In genomic region chr15:102722500-102722931, GRCm38 (mm10) we compare ENCODE assay signal across 8 mouse cellular contexts. TPM values are rescaled to one million over a fixed set of nuclear protein-coding genes. Genes with fewer than 3 reads are reported as not detected.
DNase-seq lines count a peak whose midpoint lies in the region; ATAC-seq lines count a peak whose summit lies in the region.

No protein-coding gene starts in this region.

- H3K27ac ChIP-seq in heart, embryonic 10.5 days: peak overlapping the region; percentile 86
- peak overlapping the region; percentile 76 for H3K27ac ChIP-seq in embryonic facial prominence, embryonic 10.5 days (replicated peaks)
- 0 out of 2 replicates have a peak overlapping the region, but pooled peaks have one; percentile 40 for H3K27ac ChIP-seq in intestine, embryonic 15.5 days

- ATAC-seq in intestine, embryonic 15.5 days: peak; percentile 54
- ATAC-seq in megakaryocyte-erythroid progenitor cell, adult 5-6 weeks (replicated peaks; ENCODE audit: low FRiP score, low TSS enrichment, poor library complexity, severe bottlenecking): peak; percentile 7

- 41% methylated on average over 4 of the region's 4 CpGs for WGBS in heart, embryonic 10.5 days
- 51% methylated on average over 4 of the region's 4 CpGs for WGBS in embryonic facial prominence, embryonic 10.5 days
- 52% methylated on average over 4 of the region's 4 CpGs for WGBS in intestine, embryonic 15.5 days

- peak overlapping the region; percentile 72 for H3K4me2 ChIP-seq in intestine, embryonic 15.5 days (replicated peaks)

- peak overlapping the region; percentile 81 for H3K4me3 ChIP-seq in heart, embryonic 10.5 days
- H3K4me3 ChIP-seq in embryonic facial prominence, embryonic 10.5 days: peak overlapping the region; percentile 77
- peak overlapping the region; percentile 72 for H3K4me3 ChIP-seq in intestine, embryonic 15.5 days (replicated peaks)

- H3K9me3 ChIP-seq in heart, embryonic 10.5 days: no peaks in the 10 kb centered on the region
- no peaks in the 10 kb centered on the region for H3K9me3 ChIP-seq in embryonic facial prominence, embryonic 10.5 days
- H3K9me3 ChIP-seq in intestine, embryonic 15.5 days: no peaks in the 10 kb centered on the region

- no peaks in the 10 kb centered on the region for H3K27me3 ChIP-seq in heart, embryonic 10.5 days (ENCODE audit: insufficient read depth, poor library complexity, severe bottlenecking)
- H3K27me3 ChIP-seq in embryonic facial prominence, embryonic 10.5 days (replicated peaks; ENCODE audit: low read depth, poor library complexity, severe bottlenecking): no peaks in the 10 kb centered on the region
- H3K27me3 ChIP-seq in intestine, embryonic 15.5 days (replicated peaks): no peaks in the 10 kb centered on the region

- H3K4me1 ChIP-seq in heart, embryonic 10.5 days: peaks cover 15% of the 10 kb centered on the region
- peaks cover 24% of the 10 kb centered on the region for H3K4me1 ChIP-seq in embryonic facial prominence, embryonic 10.5 days
- H3K4me1 ChIP-seq in intestine, embryonic 15.5 days (replicated peaks): 0 out of 2 replicates have a peak, but pooled peaks cover 8% of the 10 kb centered on the region

- intact Hi-C loops in heart, postnatal 25 days (cut with DNase I): no loop called here
- intact Hi-C loops in gastrocnemius, postnatal 36 days (cut with DNase I): no loop called here

- peaks cover 15% of the 10 kb centered on the region for H3K36me3 ChIP-seq in heart, embryonic 10.5 days
- peaks cover 18% of the 10 kb centered on the region for H3K36me3 ChIP-seq in embryonic facial prominence, embryonic 10.5 days (replicated peaks)
- no peaks in the 10 kb centered on the region for H3K36me3 ChIP-seq in intestine, embryonic 15.5 days

- no peak overlapping the region for H3K9ac ChIP-seq in intestine, embryonic 15.5 days

- DNase-seq in heart, embryonic 10.5 days (ENCODE audit: low spot score): no peak
- no peak for DNase-seq in heart, postnatal 25 days (ENCODE audit: low spot score)
- DNase-seq in embryonic facial prominence, embryonic 10.5 days (ENCODE audit: low spot score): no peak
- no peak for DNase-seq in gastrocnemius, postnatal 36 days
- no peak for DNase-seq in ovary, postnatal 36 days (ENCODE audit: low spot score)
- DNase-seq in urinary bladder, postnatal 36 days (ENCODE audit: low spot score in 2 of 2): no peak

RNA-seq across cellular contexts. Expression of gene Calcoco1, which starts 0.5 kb away (rescaled TPM):
- polyA plus RNA-seq in heart, embryonic 10.5 days (2016; fragmentation: Nextera tagmentation; extraction: Ambion mirVana): 34.2 and 39.2 TPM in 2 replicates
- total RNA-seq in heart, postnatal 25 days (2021): 100 to 1,000 TPM in 1 of 2 experiments, 10 to 100 TPM in 1; 93.5 to 106 TPM
- 33.9 and 36.4 TPM in 2 replicates for polyA plus RNA-seq in embryonic facial prominence, embryonic 10.5 days (2016; fragmentation: Nextera tagmentation; extraction: Ambion mirVana)
- 27.7 and 28.5 TPM in 2 replicates for polyA plus RNA-seq in intestine, embryonic 15.5 days (2015; fragmentation: Nextera tagmentation; extraction: Ambion mirVana)
- 11.3 and 14.1 TPM in 2 replicates for total RNA-seq in megakaryocyte-erythroid progenitor cell, adult 5-6 weeks (2014; fragmentation: Nextera tagmentation)
- 12.6 and 20.3 TPM in 2 replicates for total RNA-seq in megakaryocyte-erythroid progenitor cell, adult 5-6 weeks (2017)
- total RNA-seq in gastrocnemius, postnatal 36 days (2021): 10 to 100 TPM; 57.9 to 72.7 TPM

RNA-seq across cellular contexts. Expression of gene Atp5g2, which starts 50.4 kb away (rescaled TPM):
- polyA plus RNA-seq in heart, embryonic 10.5 days (2016; fragmentation: Nextera tagmentation; extraction: Ambion mirVana): 64.8 and 67.3 TPM in 2 replicates
- 10 to 100 TPM; 38.9 to 50.4 TPM for total RNA-seq in heart, postnatal 25 days (2021)
- 52.8 and 56.9 TPM in 2 replicates for polyA plus RNA-seq in embryonic facial prominence, embryonic 10.5 days (2016; fragmentation: Nextera tagmentation; extraction: Ambion mirVana)
- polyA plus RNA-seq in intestine, embryonic 15.5 days (2015; fragmentation: Nextera tagmentation; extraction: Ambion mirVana): 68.2 and 73.2 TPM in 2 replicates
- 135 and 168 TPM in 2 replicates for total RNA-seq in megakaryocyte-erythroid progenitor cell, adult 5-6 weeks (2014; fragmentation: Nextera tagmentation)
- 71.6 and 94.3 TPM in 2 replicates for total RNA-seq in megakaryocyte-erythroid progenitor cell, adult 5-6 weeks (2017)
- 10 to 100 TPM; 12.7 to 29.6 TPM for total RNA-seq in gastrocnemius, postnatal 36 days (2021)
